Mouse (Mus musculus) R1 (cell line): ENCODE results near the gene Gm5737.

Source experiments
- DNase-seq: peaks from one replicate; pipeline ENCODE4 v3.0.0-alpha.2; 2018; ENCODE audit warnings: low read depth, low spot score

Gene Gm5737

GRCm38 (mm10) chr7:120874764-120875539 is 62.8 kb downstream of the Gm5737 start:
- no peak for DNase-seq

DNA sequence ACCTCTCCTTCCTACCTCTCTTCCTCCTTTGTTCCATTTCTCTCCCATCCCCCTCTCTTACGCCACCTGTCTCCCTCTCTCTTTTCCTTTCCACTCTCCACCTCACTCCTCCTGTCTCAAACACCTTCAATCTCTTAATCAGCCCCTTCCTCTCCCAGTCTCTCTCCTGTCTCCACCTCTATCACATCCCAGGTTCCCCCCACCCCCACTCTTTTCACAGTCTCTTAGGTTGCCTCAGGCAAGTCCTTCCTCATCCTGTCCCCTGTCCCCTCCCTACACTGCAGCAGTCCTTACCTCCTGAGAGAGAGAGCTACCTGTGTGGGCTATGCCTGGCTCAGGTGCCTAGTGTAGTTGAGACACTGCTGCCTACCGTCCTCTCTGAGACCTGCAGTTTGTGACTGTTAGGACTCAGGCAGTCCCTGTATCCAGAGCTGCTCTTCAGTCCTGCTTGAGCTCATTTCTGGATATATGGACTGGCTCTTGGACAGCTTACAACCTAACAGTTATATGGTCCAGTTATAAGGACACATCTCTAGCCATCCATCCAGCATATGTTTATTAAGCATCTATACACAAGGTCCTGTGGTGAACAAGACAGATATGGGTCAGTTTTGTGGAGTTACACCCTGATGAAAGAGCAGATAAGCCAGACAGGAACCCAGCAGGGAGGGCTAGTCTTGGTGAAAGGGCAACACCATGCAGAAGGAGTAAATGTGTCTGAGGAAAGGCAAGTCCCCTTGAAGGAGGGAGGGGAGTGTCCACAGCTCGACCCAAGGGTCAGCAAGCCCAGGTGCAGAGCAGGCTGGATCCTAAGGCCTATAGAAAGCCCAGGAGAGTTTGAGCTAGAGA is 63.6 kb downstream of the Gm5737 start:
- no peak for DNase-seq

DNA sequence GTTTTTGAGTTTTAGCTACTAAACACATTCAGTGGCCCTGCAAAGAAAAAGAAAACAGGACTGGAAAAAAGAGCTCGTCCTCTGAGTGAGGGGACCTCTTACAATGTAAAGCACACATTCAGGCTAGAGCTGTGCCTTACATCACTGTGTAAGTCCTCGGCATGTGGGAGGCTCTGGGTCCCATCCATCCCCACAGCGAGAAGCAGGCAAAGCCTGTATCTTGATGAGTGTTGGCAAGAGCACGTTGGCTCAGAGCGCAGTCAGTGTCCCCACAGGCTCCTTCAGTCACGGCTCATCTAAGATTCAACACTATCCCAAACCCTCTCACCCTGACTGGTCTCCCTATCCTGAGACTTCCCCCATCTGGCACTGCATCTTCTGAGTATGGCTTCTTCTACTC is 66.1 kb downstream of the Gm5737 start:
- no peak for DNase-seq

GRCm38 (mm10) chr7:120879972-120880371 is 67.8 kb downstream of the Gm5737 start:
- DNase-seq = no peak

DNA sequence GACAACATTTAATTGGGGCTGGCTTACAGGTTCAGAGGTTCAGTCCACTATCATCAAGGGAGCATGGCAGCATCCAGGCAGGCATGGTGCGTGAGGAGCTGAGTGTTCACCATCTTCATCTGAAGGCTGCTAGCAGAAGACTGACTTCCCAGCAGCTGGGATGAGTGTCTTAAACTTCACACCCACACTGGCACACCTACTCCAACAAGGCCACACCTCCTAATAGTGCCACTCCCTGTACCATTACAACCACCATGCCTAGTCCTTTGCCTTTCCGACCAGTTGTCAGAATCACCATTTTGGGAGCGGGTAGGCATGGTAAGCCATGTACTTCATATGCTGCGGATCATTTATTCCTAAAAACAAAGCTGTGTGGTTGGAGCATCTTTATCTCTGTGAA is 68.6 kb downstream of the Gm5737 start:
- DNase-seq = no peak
